Mouse (Mus musculus) C2C12 (cell line): ENCODE results near the gene Cnnm1.

Experiments used
- CEBPB ChIP-seq: IDR thresholded peaks from one replicate; pipeline ENCODE4 v1.6.1; 2011; ENCODE audit warnings: low read depth, mild to moderate bottlenecking, control low read depth, moderate library complexity
- CTCF ChIP-seq: IDR thresholded peaks from one replicate; pipeline ENCODE4 v1.5.1; 2011; ENCODE audit not compliant: control insufficient read depth, insufficient read depth, insufficient read length
- FOSL1 ChIP-seq: IDR thresholded peaks from one replicate; pipeline ENCODE4 v1.8.0; 2011; ENCODE audit warnings: mild to moderate bottlenecking, low read length; ENCODE audit not compliant: poor library complexity, insufficient read depth, severe bottlenecking
- MAX ChIP-seq: IDR thresholded peaks from one replicate; pipeline ENCODE4 v1.6.1; 2011; ENCODE audit warnings: mild to moderate bottlenecking, control low read depth
- MYOD1 ChIP-seq: IDR thresholded peaks from one replicate; pipeline ENCODE4 v1.6.1; 2011; ENCODE audit warnings: low read depth; ENCODE audit not compliant: control insufficient read depth, insufficient read length
- MYOG ChIP-seq: IDR thresholded peaks from one replicate; pipeline ENCODE4 v1.6.1; 2011; ENCODE audit not compliant: control insufficient read depth, insufficient read length; ENCODE audit errors: extremely low read depth
- USF1 ChIP-seq: IDR thresholded peaks from one replicate; pipeline ENCODE4 v1.6.1; 2011; ENCODE audit warnings: low read depth, mild to moderate bottlenecking, control low read depth, moderate library complexity

DNA sequence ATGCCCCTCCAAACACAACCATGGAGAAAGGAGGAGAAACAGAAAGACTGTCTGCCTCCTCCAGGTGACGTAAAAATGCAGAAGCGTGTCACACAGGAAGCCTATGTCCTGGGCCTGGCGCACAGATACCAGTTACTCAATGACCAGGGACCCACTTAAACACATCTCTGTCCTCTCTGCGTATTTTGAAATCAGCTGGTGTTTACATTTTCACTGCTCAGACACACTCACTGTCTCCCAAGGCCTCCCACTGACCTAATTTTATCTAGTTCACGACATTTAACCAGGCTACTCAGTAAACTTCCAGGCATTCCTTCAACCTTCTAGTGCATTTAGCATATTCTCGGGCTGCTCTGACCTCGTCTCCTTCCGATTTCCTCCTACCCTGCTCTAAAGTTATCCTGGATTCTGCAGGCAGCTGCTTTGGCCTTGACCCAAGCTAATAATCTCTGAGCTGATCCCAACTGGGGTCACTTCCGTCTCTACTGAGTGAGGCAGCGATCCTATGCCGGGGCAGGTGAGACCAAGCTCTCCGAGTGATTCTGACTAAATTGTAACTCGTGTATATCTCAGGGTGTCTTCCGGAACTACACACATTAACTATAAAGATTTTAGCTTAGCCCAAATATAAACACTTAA lies 76.3 kb downstream of the Cnnm1 start:
- TF ChIP-seq MAX (no peak), CTCF (no peak), USF1 (no peak), CEBPB (no peak), FOSL1 (no peak), MYOG (no peak), MYOD1 (no peak)
